Mouse (Mus musculus): ENCODE measurements around the gene F5. TPM values are rescaled to one million over a fixed set of nuclear protein-coding genes. Genes with fewer than 3 reads are reported as not detected.

Gene F5
- polyA plus RNA-seq (2012): not detected in 2 replicates

GRCm38 (mm10) chr1:164151387-164152088, at the start of gene F5:
Gene F5, plus strand, starts transcription at chr1:164151838.
- TF ChIP-seq GATA1 (IDR thresholded peaks at IDR 0.05; ENCODE audit: low read length): no peak

GRCm38 (mm10) chr1:164109763-164110162, 41.9 kb upstream of the F5 start:
- TF ChIP-seq GATA1 (IDR thresholded peaks at IDR 0.05; ENCODE audit: low read length): no peak

DNA sequence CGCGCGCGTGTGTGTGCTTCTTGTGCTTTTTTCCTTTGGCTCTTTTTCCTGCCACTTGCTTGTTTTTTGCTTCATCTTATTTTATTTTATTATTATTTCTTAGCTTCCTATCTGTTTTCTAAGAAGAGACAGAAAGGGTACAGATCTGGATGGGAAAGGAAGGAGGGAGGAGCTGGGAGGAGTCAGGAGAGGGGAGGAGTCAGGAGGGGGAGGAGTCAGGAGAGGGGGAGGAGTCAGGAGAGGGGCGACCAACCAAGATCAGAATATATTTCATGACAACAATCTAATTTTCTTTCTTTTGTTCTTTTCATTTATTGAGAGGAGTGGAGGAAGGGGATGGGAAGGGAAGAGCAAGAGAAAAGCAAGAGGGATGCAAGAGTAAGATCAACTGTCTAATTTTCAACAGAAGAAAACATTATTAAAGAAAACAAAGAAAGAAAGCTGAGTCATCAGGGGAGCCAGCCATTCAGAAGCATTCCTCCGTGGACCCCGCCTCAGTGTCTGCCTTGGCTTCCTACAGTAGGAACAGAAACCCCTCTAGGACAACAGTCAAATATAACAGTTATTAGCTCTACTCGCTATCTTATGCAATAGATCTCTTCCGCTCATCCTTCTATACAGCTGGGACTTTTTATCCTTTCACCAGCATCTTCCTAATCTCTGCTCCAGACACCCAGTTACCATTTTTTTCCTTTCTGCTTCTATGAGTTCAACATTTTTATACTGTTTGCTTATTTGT, 40.9 kb upstream of the F5 start:
- TF ChIP-seq GATA1 (IDR thresholded peaks at IDR 0.05; ENCODE audit: low read length): no peak

DNA sequence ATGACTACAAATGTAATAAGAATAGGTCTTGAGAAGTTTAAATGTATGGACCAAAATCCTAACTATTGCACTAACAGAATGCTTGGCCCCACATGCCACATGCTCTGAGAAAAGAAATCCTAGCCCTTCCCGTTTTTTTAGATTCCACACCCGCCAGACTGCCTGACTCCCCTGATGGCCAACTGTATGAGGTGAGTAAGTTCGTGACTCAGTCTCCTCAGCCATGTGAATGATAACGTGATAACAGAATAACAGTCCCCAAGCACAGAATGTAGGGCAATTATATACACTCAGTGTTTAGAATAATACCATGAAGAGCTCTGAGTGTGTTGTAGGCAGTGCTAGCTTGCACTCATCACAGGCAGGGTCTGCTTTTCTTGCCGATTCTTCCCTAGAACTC, 37.4 kb upstream of the F5 start:
- TF ChIP-seq GATA1 (IDR thresholded peaks at IDR 0.05; ENCODE audit: low read length): no peak

- TF ChIP-seq GATA1 (IDR thresholded peaks at IDR 0.05; ENCODE audit: low read length): no peak
These were observed 36.6 kb upstream of the F5 start, which contains the start of gene Selp for GRCm38 (mm10) chr1:164114947-164115493. Gene Selp, plus strand, starts transcription at chr1:164115264.

GRCm38 (mm10) chr1:164115647-164116046, 36.0 kb upstream of the F5 start:
- TF ChIP-seq GATA1 (IDR thresholded peaks at IDR 0.05; ENCODE audit: low read length): no peak

DNA sequence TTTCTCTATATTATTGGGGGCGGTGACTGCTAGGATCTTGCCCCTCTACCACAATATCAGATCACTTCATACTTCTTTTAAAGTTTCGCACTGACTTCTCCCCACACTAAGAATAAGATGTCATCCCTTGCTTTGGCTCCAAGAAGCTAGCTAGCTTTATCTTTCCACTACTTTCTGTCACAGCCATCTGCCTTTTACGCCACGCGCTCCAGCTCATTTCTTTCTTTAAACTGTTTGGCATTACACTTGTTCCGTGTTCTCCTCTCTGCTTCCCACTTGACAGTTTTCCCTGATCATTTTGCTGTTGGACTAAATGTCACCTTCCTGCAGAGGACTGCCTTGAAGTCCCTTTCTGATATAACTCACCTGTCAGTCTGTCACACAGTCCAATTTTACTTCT, 33.8 kb upstream of the F5 start:
- no peak for TF ChIP-seq GATA1 (IDR thresholded peaks at IDR 0.05; ENCODE audit: low read length)

DNA sequence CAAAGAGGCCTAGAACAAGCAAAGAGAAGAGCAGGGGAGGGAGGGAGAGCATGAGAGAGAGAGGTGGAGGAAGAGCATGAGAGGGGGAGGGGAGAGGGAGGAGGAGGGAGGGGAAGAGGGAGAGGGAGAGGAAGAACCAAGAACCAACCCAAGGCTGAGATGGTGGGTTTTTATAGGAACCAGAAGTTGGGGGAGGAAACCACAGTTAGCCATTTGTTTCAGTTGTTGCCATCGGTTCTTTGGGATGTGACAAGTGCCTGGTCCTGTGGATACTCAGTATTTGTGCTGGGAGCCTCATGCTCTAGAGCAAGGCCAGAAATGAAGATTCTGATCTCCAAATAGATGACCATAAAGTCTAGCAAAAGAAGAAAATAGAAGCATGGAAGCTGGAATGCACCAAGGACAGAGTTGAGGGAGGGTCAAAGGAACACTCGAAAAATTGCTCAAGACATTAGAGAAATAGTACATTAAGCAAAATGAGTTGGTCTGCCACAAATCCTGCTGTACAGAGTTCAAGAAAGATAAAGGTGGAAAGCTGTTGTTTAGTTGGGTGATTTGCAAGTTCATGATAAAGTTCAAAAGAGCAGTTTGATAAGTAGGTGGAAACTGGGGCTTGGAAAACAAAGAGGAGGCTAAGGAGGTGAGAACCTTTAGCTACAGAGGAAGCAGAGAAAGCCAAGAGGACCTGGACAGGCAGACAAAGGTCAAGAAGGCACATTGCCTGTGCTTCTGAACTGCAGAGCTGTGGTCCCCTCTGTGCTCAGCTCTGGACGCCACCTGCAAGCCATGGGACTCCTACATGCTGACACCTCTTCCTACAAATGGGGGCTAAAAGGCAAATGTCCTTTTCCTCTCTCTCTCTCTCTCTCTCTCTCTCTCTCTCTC, 31.5 kb upstream of the F5 start:
- TF ChIP-seq GATA1 (IDR thresholded peaks at IDR 0.05; ENCODE audit: low read length): no peak

- TF ChIP-seq GATA1 (IDR thresholded peaks at IDR 0.05; ENCODE audit: low read length): no peak
These were observed 30.9 kb upstream of the F5 start for GRCm38 (mm10) chr1:164120777-164121158.

DNA sequence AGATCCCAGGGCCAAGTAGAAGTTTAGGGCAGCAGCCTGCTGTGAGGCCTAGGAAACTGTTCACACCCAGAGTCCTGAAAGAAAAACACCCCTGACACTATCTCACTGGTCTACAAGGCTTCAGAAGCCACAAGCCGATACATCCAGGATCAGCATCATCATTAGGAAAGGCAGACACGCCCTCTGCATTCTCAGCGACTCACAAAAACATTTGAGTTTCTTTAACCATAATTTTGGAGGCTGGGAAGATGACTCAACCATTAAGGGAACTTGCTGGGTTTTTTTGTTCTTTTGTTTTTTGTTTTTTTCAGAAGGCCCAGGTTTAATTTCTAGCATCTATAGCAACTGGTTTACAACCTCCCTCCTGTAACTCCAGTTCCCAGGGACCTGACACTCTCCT, 27.8 kb upstream of the F5 start:
- no peak for TF ChIP-seq GATA1 (IDR thresholded peaks at IDR 0.05; ENCODE audit: low read length)

DNA sequence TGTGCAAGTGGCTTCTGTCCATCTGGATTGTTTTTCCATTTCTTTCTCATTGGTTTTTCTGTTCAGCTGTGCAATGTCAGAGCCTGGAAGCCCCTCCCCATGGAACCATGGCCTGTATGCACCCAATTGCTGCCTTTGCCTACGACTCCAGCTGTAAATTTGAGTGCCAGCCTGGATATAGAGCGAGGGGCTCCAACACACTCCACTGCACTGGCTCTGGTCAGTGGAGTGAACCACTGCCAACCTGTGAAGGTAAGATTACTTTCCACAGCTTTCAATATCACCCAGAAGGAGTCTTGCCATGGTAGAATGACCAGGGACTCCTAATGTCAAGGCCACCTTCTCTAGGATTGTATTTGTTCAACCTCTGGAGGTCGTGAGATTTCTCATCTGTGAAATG, 21.6 kb upstream of the F5 start:
- no peak for TF ChIP-seq GATA1 (IDR thresholded peaks at IDR 0.05; ENCODE audit: low read length)

DNA sequence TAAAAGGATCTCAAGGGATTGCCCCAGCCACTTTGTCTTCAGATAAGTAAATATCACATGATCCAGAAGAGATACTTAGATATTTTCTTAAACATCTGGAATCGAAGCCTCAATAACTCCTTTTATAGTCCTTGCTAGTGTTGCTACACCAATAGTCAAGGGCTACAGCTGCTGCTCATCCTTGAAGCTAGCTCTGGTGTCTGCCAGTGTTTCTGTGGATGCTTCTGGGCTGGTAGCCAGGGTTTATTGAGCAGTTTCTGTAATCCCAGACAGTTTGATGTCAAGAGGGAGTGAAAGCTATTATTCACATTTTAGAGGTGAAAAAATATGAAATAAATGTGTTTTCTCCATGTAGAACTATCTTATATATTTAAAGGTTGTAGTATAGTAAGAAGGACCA, 19.0 kb upstream of the F5 start:
- no peak for TF ChIP-seq GATA1 (IDR thresholded peaks at IDR 0.05; ENCODE audit: low read length)

DNA sequence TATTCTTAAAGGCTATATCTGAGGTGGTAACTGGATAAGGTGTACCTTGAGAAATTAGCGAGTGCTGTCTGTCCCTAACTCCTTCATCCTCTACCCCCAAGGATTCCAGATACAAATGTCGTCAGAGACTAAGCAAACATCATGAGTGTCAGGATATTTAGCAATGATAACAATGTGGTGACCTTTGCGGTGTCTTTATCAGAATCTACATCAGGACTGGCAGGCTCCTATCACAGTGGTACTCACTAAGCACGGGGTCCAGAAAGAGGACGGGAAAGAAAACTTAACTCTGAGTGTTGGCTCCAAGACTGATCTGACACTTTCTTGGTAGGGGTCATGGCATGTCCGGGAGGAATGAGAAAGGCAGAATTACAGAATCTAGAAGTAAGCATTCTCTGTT, 17.5 kb upstream of the F5 start:
- no peak for TF ChIP-seq GATA1 (IDR thresholded peaks at IDR 0.05; ENCODE audit: low read length)

- TF ChIP-seq GATA1 (IDR thresholded peaks at IDR 0.05; ENCODE audit: low read length): no peak
These were observed 16.3 kb upstream of the F5 start for GRCm38 (mm10) chr1:164135360-164135759.

DNA sequence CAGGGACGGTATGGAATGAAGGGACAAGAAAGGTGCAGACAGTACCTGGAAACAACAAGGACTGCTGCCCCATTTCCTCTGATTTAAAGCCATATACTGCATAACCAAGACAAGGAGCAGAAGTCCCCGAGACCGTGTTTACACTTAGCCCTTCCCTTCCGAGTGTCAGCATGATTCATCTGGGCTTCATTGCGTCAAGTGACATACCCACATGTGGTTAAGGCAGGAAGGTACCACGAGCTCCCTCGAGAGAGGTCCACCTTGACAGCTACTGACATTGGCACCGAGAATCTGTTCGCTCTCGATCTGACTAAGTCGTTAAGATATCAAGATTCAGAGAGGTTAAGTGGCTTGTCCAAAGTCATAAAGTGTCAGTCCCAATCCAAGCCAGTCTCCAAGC, 15.7 kb upstream of the F5 start:
- TF ChIP-seq GATA1 (IDR thresholded peaks at IDR 0.05; ENCODE audit: low read length): no peak

DNA sequence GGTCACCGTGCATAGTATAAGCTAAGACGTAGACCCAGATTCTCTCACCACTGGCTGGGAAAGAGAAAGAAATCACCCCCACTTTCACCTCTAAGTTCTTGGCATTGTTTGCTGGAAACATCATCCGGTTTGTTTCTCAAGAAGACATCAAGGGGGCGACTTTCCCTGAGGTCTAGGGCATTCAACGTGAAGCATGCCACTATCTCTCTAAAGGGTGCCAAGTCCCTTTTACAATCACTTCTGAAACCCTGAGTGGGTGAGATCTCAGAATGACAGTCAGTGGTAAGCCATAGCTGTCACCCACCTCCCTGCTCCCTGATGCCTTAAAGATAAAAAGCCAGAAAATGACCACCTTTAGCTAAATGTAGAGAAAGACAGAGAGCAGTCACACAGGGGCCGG, 15.0 kb upstream of the F5 start:
- no peak for TF ChIP-seq GATA1 (IDR thresholded peaks at IDR 0.05; ENCODE audit: low read length)

All from G1E-ER4 (cell line).